Mouse (Mus musculus): ENCODE measurements around the gene Irf2. TPM values are rescaled to one million over a fixed set of nuclear protein-coding genes. Genes with fewer than 3 reads are reported as not detected.

The Irf2 gene
- total and polyA plus RNA-seq, 3 experiments, result 4.9 to 19.4 TPM; not detected in 1

- no peak for TF ChIP-seq RAD21 (IDR thresholded peaks at IDR 0.05; ENCODE audit: low read depth, low read length)
- TF ChIP-seq CTCF (IDR thresholded peaks at IDR 0.05 in 2 of 3, conservative IDR thresholded peaks at IDR 0.05 in 1 of 3; ENCODE audit: control insufficient read depth in 1 of 3, insufficient read depth in 1 of 3, low read depth in 2 of 3, low read length in 3 of 3, poor library complexity in 1 of 3, severe bottlenecking in 1 of 3), result no peak
- TF ChIP-seq POLR2A (IDR thresholded peaks at IDR 0.05; ENCODE audit: control insufficient read depth in 1 of 2, insufficient read depth in 1 of 2, low read depth in 1 of 2, low read length in 2 of 2, poor library complexity in 1 of 2), result no peak
- no peak for TF ChIP-seq HCFC1 (IDR thresholded peaks at IDR 0.05; ENCODE audit: low read depth, low read length)
- TF ChIP-seq MAZ (IDR thresholded peaks at IDR 0.05; ENCODE audit: low read depth, low read length), result no peak
- no peak for TF ChIP-seq GATA1 (IDR thresholded peaks at IDR 0.05; ENCODE audit: low read depth, low read length)
- no peak for TF ChIP-seq MYB (IDR thresholded peaks at IDR 0.05; ENCODE audit: low read depth, low read length)
- no peak for TF ChIP-seq UBTF (IDR thresholded peaks at IDR 0.05; ENCODE audit: borderline replicate concordance, insufficient read depth, low read depth, low read length)
- no peak for TF ChIP-seq USF2 (IDR thresholded peaks at IDR 0.05; ENCODE audit: borderline replicate concordance in 1 of 2, insufficient read depth in 1 of 2, low read depth in 1 of 2, low read length in 2 of 2)
- no peak for TF ChIP-seq POLR2AphosphoS2 (IDR thresholded peaks at IDR 0.05; ENCODE audit: low read length)
- no peak for TF ChIP-seq RCOR1 (IDR thresholded peaks at IDR 0.05; ENCODE audit: low read depth, low read length)
- TF ChIP-seq GABPA (IDR thresholded peaks at IDR 0.05; ENCODE audit: low read depth, low read length), result no peak
- no peak for TF ChIP-seq TAL1 (IDR thresholded peaks at IDR 0.05; ENCODE audit: low read length)
- TF ChIP-seq TCF12 (IDR thresholded peaks at IDR 0.05; ENCODE audit: low read depth, low read length), result no peak
- no peak for TF ChIP-seq SMC3 (IDR thresholded peaks at IDR 0.05; ENCODE audit: low read depth, low read length)
- no peak for TF ChIP-seq NRF1 (IDR thresholded peaks at IDR 0.05; ENCODE audit: insufficient read depth, low read depth, low read length, poor library complexity, severe bottlenecking)
- TF ChIP-seq JUND (IDR thresholded peaks at IDR 0.05; ENCODE audit: low read depth, low read length), result no peak
- TF ChIP-seq ZKSCAN1 (IDR thresholded peaks at IDR 0.05; ENCODE audit: low read depth, low read length), result no peak
- TF ChIP-seq MAX (IDR thresholded peaks at IDR 0.05; ENCODE audit: low read length), result no peak
- H3K27me3 ChIP-seq (ENCODE audit: control insufficient read depth in 1 of 2, insufficient read depth in 2 of 2, low read length in 2 of 2), result no peaks in the 10 kb centered on the region
Observed at GRCm38 (mm10) chr8:46836011-46836652, 96.6 kb downstream of the Irf2 start.

GRCm38 (mm10) chr8:46836949-46837348 is 97.4 kb downstream of the Irf2 start:
- Histone ChIP-seq H3K4me3 (ENCODE audit: control insufficient read depth in 1 of 2, insufficient read depth in 1 of 2, low read depth in 2 of 2, low read length in 2 of 2) (no peak overlapping the region), H3K27ac (ENCODE audit: control insufficient read depth, low read depth, low read length) (no peak overlapping the region), H3K4me1 (ENCODE audit: control insufficient read depth in 1 of 2, insufficient read depth in 2 of 2, low read length in 2 of 2) (peaks cover 14 to 18% of the 10 kb centered on the region in 2 experiments), H3K36me3 (ENCODE audit: control insufficient read depth in 1 of 2, insufficient read depth in 2 of 2, low read length in 2 of 2) (peaks cover 7 to 26% of the 10 kb centered on the region in 2 experiments), H3K79me2 (ENCODE audit: control insufficient read depth, insufficient read depth, low read length, poor library complexity) (no peaks in the 10 kb centered on the region), H3K27me3 (ENCODE audit: control insufficient read depth in 1 of 2, insufficient read depth in 2 of 2, low read length in 2 of 2) (no peaks in the 10 kb centered on the region), H3K9ac (ENCODE audit: control insufficient read depth, low read depth, low read length, poor library complexity, severe bottlenecking) (no peak overlapping the region), H3K9me3 (replicated peaks; ENCODE audit: insufficient read depth, low read length) (no peaks in the 10 kb centered on the region)
- no peak for TF ChIP-seq BHLHE40 (IDR thresholded peaks at IDR 0.05; ENCODE audit: borderline replicate concordance, low read depth, low read length)
- no peak for TF ChIP-seq NELFE (IDR thresholded peaks at IDR 0.05; ENCODE audit: low read depth, low read length)
- no peak for TF ChIP-seq ETS1 (IDR thresholded peaks at IDR 0.05; ENCODE audit: low read depth, low read length)
- TF ChIP-seq UBTF (IDR thresholded peaks at IDR 0.05; ENCODE audit: borderline replicate concordance, insufficient read depth, low read depth, low read length), result no peak
- no peak for TF ChIP-seq SIN3A (IDR thresholded peaks at IDR 0.05; ENCODE audit: low read length)
- TF ChIP-seq USF1 (IDR thresholded peaks at IDR 0.05; ENCODE audit: low read depth, low read length), result no peak
- DNase-seq (ENCODE audit: low read depth, low spot score), result no peak

More at GRCm38 (mm10) chr8:46836011-46836652, 96.6 kb downstream of the Irf2 start:
- H3K36me3 ChIP-seq (ENCODE audit: control insufficient read depth in 1 of 2, insufficient read depth in 2 of 2, low read length in 2 of 2), result peaks cover 4 to 29% of the 10 kb centered on the region in 2 experiments
- no peak overlapping the region for H3K4me3 ChIP-seq (ENCODE audit: control insufficient read depth in 1 of 2, insufficient read depth in 1 of 2, low read depth in 2 of 2, low read length in 2 of 2)
- H3K79me2 ChIP-seq (ENCODE audit: control insufficient read depth, insufficient read depth, low read length, poor library complexity), result no peaks in the 10 kb centered on the region
- no peak for DNase-seq (ENCODE audit: low read depth, low spot score)
- H3K9ac ChIP-seq (ENCODE audit: control insufficient read depth, low read depth, low read length, poor library complexity, severe bottlenecking), result no peak overlapping the region
- H3K4me1 ChIP-seq (ENCODE audit: control insufficient read depth in 1 of 2, insufficient read depth in 2 of 2, low read length in 2 of 2), result peaks cover 17 to 19% of the 10 kb centered on the region in 2 experiments
- no peaks in the 10 kb centered on the region for H3K9me3 ChIP-seq (replicated peaks; ENCODE audit: insufficient read depth, low read length)
- H3K27ac ChIP-seq (ENCODE audit: control insufficient read depth, low read depth, low read length), result no peak overlapping the region
